Mouse (Mus musculus): ENCODE data around the gene Rbbp8nl. TPM values are rescaled to one million over a fixed set of nuclear protein-coding genes. Genes with fewer than 3 reads are reported as not detected.
A peak's percentile ranks its signal among the peaks of the same experiment; 100 is the strongest.

Gene Rbbp8nl
- polyA plus RNA-seq, 1 experiment from 2014 or later = not detected

DNA sequence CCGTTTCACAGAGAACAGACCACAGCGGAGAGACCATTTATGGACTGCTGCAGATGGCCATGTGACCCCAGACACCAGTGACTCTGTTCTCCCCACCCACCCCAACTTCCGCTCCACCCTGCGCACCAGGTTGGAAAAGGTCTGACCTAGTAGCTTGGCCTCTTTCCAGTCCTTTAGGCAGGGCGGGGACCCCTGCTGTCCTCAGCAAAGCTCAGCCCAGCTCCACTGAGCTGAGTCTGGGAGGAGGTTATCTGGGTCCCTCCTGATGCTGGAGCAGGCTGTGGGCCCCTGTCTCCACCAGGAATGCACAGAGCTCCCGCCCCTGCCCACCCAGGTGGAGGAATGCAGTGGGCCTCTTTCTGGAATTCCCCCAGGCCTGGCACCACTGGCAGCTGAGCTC lies 54.7 kb downstream of the Rbbp8nl start:
- no peak overlapping the region for H3K27ac ChIP-seq (replicated peaks)
- no peaks in the 10 kb centered on the region for H3K9me3 ChIP-seq
- H3K27me3 ChIP-seq = no peaks in the 10 kb centered on the region
- H3K9ac ChIP-seq = no peak overlapping the region
- no peak overlapping the region for H3K4me3 ChIP-seq
- peaks cover 8% of the 10 kb centered on the region; the same call in 1 of the 2 replicates for H3K4me1 ChIP-seq (replicated peaks)
- no peaks in the 10 kb centered on the region for H3K36me3 ChIP-seq
- no peak overlapping the region for H3K4me2 ChIP-seq
- no peak for ATAC-seq (ENCODE audit: low read depth)
- WGBS = 56% methylated on average over 6 of the region's 6 CpGs

DNA sequence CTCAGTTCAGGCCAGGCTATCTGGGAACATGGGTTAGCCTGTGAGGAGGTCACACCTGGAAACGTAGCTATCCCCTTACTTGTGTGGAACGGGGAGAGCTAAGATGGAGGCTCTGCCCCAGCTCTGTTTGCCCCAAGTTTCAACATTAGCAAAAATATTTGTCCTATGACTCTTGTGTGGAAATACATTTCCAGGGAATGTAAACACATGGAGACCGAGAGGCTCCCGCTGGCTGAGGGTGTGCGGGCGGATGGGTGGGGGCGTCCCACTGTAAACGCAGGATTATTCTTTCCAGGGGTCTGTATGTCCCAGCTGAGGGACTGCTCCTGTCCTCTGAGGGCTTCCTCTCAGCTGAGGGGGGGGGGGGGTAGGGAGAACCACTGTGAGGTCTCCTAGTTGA lies 55.3 kb downstream of the Rbbp8nl start:
- peaks cover 8% of the 10 kb centered on the region; the same call in 1 of the 2 replicates for H3K4me1 ChIP-seq (replicated peaks)
- no peak overlapping the region for H3K27ac ChIP-seq (replicated peaks)
- H3K4me3 ChIP-seq = no peak overlapping the region
- no peaks in the 10 kb centered on the region for H3K27me3 ChIP-seq
- H3K9ac ChIP-seq = no peak overlapping the region
- ATAC-seq (ENCODE audit: low read depth) = no peak
- 90% methylated on average over 8 of the region's 8 CpGs for WGBS
- no peaks in the 10 kb centered on the region for H3K9me3 ChIP-seq
- H3K36me3 ChIP-seq = no peaks in the 10 kb centered on the region
- no peak overlapping the region for H3K4me2 ChIP-seq

DNA sequence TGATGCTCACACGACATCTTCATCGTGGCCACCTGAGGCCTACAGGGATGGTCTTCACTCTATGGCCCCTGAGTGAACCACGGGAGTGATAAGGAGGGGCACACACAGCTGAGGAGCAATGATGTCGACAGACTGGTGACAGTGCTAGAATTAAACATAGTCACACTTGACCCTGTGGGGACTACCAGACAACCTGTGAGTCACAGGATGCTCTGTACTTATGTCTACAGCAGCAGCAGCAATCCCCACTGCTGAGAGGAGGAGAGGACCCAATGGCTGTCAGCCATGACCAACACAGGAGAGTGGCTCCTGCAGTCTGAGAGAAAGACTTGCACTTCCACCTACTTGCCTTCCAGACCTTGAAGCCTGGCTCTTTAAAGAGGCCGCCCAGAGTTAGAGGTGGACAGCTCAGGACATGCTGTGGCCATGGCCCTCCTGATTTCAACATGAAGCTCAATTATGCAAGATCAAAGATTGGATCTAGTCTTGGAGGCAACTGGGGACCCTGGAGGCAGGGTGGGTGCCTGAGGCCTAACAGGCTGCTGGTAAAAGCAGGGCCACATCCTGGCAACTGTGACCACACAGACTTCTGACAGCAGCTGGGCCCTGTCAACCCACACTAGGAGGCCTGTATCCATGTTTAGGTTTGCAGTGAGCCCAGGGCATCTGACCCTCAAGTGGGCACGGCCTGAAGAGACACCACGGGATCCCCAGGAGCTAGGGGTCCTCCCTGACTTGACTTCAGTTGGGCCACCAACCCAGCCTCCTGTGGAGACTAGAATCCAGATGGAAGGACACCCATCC lies 56.4 kb downstream of the Rbbp8nl start:
- Histone ChIP-seq H3K36me3 (no peaks in the 10 kb centered on the region), H3K27ac (replicated peaks) (no peak overlapping the region), H3K9me3 (no peaks in the 10 kb centered on the region), H3K9ac (no peak overlapping the region), H3K4me1 (replicated peaks) (peaks cover 12% of the 10 kb centered on the region), H3K4me2 (no peak overlapping the region), H3K27me3 (no peaks in the 10 kb centered on the region), H3K4me3 (no peak overlapping the region)
- ATAC-seq (ENCODE audit: low read depth) = no peak
- WGBS = 89% methylated on average over 7 of the region's 7 CpGs

DNA sequence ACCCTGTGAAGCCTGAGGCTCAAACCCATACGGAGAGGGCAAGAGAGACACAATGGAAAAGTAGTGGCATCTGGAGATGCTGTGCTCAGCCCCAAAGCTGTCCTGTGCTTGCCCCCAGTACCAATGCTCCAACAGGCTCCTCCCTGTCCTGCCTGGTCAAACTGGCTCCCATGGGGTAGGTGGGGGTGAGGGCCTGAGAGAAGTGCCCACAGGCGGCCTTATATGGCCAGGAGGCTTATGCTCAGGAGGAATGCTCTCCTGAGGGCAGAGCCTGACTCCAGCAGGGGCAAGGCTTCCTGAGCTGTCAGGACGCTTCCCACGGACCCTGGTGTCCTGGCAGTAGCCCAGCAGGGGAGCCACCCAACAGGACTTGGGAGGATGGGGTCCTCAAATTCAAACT lies 59.2 kb downstream of the Rbbp8nl start:
- H3K4me1 ChIP-seq (replicated peaks) = peaks cover 37% of the 10 kb centered on the region
- no peaks in the 10 kb centered on the region for H3K9me3 ChIP-seq
- no peak overlapping the region for H3K9ac ChIP-seq
- H3K4me3 ChIP-seq = no peak overlapping the region
- no peak overlapping the region for H3K27ac ChIP-seq (replicated peaks)
- H3K36me3 ChIP-seq = no peaks in the 10 kb centered on the region
- 63% methylated on average over 4 of the region's 4 CpGs for WGBS
- H3K27me3 ChIP-seq = peaks cover 21% of the 10 kb centered on the region
- no peak overlapping the region for H3K4me2 ChIP-seq
- ATAC-seq (ENCODE audit: low read depth) = no peak

DNA sequence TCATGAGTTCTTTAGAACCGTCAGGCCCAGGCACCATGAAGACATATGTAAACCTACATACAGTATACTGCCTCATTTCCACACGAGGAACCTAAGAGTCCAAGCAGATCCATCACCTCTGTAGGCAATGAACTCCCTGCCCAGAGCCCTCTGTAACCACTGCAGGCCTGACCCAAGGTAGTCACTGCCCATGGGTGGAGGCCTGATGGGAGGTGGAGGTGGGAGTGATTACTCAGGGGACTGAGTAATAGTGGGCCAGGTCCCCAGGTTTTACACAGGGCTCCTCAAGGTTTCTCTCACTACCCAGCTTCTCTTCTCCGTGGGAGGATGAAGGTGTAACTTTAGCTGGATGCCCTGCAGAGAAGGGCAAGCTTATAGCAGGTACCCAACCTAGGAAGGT lies 60.5 kb downstream of the Rbbp8nl start:
- H3K27ac ChIP-seq (replicated peaks) = no peak overlapping the region
- ATAC-seq (ENCODE audit: low read depth) = no peak
- peaks cover 39% of the 10 kb centered on the region for H3K4me1 ChIP-seq (replicated peaks)
- no peak overlapping the region for H3K4me2 ChIP-seq
- no peak overlapping the region for H3K4me3 ChIP-seq
- no peaks in the 10 kb centered on the region for H3K9me3 ChIP-seq
- 62% methylated on average over 3 of the region's 3 CpGs for WGBS
- H3K27me3 ChIP-seq = peaks cover 34% of the 10 kb centered on the region
- no peaks in the 10 kb centered on the region for H3K36me3 ChIP-seq
- no peak overlapping the region for H3K9ac ChIP-seq

DNA sequence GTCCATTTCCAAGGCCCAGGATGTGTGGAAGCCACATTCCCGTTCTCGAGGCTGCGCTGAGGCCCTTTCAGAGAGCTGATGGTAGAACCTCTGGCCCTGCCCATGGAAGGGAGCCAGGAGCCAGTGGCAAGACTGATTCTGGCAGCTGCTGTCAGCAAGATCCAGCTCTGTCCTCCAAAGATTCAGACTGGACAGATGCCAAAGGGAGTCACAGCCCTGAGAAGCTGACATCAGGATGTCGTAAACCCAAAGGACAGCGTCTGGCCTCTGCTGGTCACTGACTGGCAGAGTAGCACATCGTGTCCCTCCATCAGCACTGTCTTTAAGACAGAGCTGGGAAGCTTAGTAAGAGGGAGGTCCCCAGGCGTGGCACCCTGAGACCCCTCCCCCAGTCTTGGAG lies 61.1 kb downstream of the Rbbp8nl start:
- Histone ChIP-seq H3K9ac (no peak overlapping the region), H3K4me2 (no peak overlapping the region), H3K4me3 (no peak overlapping the region), H3K9me3 (no peaks in the 10 kb centered on the region), H3K27me3 (peaks cover 40% of the 10 kb centered on the region), H3K4me1 (replicated peaks) (peaks cover 39% of the 10 kb centered on the region), H3K27ac (replicated peaks) (no peak overlapping the region), H3K36me3 (no peaks in the 10 kb centered on the region)
- WGBS = 55% methylated on average over 7 of the region's 7 CpGs
- ATAC-seq (ENCODE audit: low read depth) = no peak

DNA sequence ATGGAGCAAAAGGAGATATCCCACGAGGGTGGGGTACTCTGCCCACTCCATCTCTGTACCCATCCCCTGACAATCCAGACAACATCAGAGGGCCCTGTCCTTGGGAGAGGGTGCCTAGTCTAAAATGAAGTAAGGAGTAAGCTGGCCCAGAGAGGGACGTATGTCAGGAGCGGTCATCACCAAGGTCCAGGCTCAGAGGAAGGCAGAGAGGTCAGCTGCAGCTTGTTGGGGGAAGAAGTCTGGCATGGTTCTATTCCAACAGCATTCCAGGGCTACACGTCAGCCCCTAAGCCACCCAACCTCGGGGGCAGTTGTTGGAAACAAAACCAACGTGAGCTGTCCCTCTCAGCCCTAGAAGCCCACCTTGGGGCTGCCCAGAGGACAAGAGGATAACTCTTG lies 61.6 kb downstream of the Rbbp8nl start:
- Histone ChIP-seq H3K9ac (no peak overlapping the region), H3K36me3 (no peaks in the 10 kb centered on the region), H3K9me3 (no peaks in the 10 kb centered on the region), H3K4me3 (no peak overlapping the region), H3K27me3 (peaks cover 45% of the 10 kb centered on the region), H3K4me2 (peak overlapping the region; percentile 38; the same call in 1 of the 2 replicates), H3K4me1 (replicated peaks) (peaks cover 39% of the 10 kb centered on the region), H3K27ac (replicated peaks) (no peak overlapping the region)
- no peak for ATAC-seq (ENCODE audit: low read depth)
- 46% methylated on average over 6 of the region's 6 CpGs for WGBS

Small RNA genes within 50 kb of the gene (microRNA-seq; reads per million reads assigned to microRNA genes)
- not detected for gene Mir3091

Other genes with a start within 250 kb of the Rbbp8nl start
- gene Psma7, start 247.4 kb downstream of the Rbbp8nl start, polyA plus RNA-seq (2015; fragmentation: Nextera tagmentation; extraction: Ambion mirVana) = 695 and 718 TPM in 2 replicates
- gene Ss18l1, start 247.4 kb downstream of the Rbbp8nl start, polyA plus RNA-seq (2015; fragmentation: Nextera tagmentation; extraction: Ambion mirVana) = 44.8 and 45.2 TPM in 2 replicates
- gene Mtg2, start 219.3 kb downstream of the Rbbp8nl start, polyA plus RNA-seq (2015; fragmentation: Nextera tagmentation; extraction: Ambion mirVana) = 31.5 and 32.9 TPM in 2 replicates
- gene Hrh3, start 185.4 kb downstream of the Rbbp8nl start, polyA plus RNA-seq (2015; fragmentation: Nextera tagmentation; extraction: Ambion mirVana) = 2.5 TPM in 2 replicates
- gene Osbpl2, start 170.6 kb downstream of the Rbbp8nl start, polyA plus RNA-seq (2015; fragmentation: Nextera tagmentation; extraction: Ambion mirVana) = 61.2 and 64.5 TPM in 2 replicates
- gene Adrm1, start 118.4 kb downstream of the Rbbp8nl start, polyA plus RNA-seq (2015; fragmentation: Nextera tagmentation; extraction: Ambion mirVana) = 190 and 208 TPM in 2 replicates
- 2.0 and 2.4 TPM in 2 replicates for gene Lama5, start 64.0 kb downstream of the Rbbp8nl start, polyA plus RNA-seq (2015; fragmentation: Nextera tagmentation; extraction: Ambion mirVana)
- 362 and 435 TPM in 2 replicates for gene Rps21, start 32.5 kb downstream of the Rbbp8nl start, polyA plus RNA-seq (2015; fragmentation: Nextera tagmentation; extraction: Ambion mirVana)
- gene Cables2, start 16.4 kb downstream of the Rbbp8nl start, polyA plus RNA-seq (2015; fragmentation: Nextera tagmentation; extraction: Ambion mirVana) = 22.0 and 23.9 TPM in 2 replicates
- 0.10 TPM in 1 of 2 replicates, not detected in the other for gene Gata5, start 44.8 kb upstream of the Rbbp8nl start, polyA plus RNA-seq (2015; fragmentation: Nextera tagmentation; extraction: Ambion mirVana)
- 5.1 and 5.4 TPM in 2 replicates for gene Slco4a1, start 166.4 kb upstream of the Rbbp8nl start, polyA plus RNA-seq (2015; fragmentation: Nextera tagmentation; extraction: Ambion mirVana)
- 0.43 and 0.47 TPM in 2 replicates for gene Ntsr1, start 210.1 kb upstream of the Rbbp8nl start, polyA plus RNA-seq (2015; fragmentation: Nextera tagmentation; extraction: Ambion mirVana)

All from neural tube, embryonic 13.5 days (tissue).